Mouse (Mus musculus) T-cell, adult 2 months (primary cell): ENCODE measurements around the gene Ncoa6.

Experiments used
- DNase-seq: peaks from one replicate; pipeline ENCODE4 v3.0.0; 2022; ENCODE audit warnings: low spot score

The Ncoa6 gene

DNA sequence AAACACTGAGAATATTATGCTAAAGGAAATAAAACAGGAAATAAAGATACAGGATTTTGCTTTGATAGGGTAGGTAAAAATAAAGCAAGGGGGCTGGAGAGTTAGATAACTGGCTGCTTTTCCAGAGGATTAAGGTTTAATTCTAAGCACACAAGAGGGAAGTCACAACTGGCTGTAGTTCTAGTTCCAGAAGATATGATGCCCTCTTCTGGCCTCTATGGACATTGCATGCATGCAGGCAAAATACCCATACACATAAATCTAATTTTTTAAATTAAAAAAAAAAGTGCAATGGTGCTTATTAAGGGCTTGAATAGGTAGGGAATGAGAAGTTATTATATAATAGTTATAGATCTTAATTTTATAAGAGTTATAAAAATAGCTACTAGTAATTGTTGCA is 37.2 kb downstream of the Ncoa6 start:
- peak; percentile 15 for DNase-seq

DNA sequence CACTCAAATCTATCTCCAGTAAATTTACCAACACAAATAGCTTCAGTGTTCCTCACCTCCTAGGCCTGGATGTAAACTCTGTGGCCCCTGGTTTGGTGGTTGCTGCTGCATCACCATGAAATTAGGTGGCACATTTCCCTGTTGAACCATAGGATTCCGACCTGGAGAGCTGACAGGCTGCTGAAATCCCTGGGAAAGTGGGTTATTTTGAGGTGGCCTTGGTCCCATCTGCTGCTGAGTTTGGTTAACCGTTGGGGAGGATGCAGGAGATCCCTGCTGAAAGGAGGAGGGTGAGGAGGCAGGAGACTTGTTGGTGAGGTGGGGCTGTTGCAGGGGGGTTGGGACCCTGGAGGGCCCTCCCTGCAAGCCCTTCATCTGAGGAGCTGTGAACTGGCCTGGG is 52.8 kb downstream of the Ncoa6 start:
- DNase-seq, result no peak

DNA sequence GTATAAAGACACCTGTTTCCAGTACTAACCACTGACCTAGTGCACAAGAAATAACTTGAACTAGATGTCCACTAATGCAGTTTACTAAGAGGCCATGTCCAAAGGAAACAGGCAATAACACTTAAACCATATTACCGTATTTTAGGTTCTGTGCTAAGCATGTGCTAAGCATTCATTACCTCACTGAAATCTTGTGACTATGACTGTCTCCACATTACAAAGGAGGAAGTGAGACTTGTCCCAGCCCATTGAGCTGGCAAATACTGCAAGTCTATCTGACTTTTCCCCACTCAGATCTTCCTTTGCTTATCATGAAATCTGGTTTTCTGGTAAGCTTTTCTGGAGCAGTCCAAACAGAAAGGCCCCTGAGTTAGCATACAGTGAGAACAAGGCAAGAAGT is 69.1 kb downstream of the Ncoa6 start:
- no peak for DNase-seq

DNA sequence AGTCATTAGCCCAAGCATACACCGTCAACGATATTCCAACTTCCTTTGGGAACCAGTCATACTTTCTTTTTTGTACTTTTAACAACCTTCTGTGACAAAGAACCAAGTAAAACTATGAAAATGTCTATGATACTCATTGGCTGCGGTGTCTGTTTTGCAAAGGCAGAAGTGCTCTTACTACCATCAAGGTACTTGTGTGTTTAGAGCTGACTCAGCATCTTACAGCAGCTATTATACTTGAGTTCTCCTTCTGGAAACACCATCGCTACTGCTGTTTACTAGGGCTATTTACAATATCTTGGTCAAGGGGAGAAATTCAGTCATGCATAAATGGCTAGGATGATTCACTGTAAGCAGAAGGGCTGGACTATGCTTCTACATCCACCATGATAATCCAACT is 71.8 kb downstream of the Ncoa6 start:
- DNase-seq, result no peak

DNA sequence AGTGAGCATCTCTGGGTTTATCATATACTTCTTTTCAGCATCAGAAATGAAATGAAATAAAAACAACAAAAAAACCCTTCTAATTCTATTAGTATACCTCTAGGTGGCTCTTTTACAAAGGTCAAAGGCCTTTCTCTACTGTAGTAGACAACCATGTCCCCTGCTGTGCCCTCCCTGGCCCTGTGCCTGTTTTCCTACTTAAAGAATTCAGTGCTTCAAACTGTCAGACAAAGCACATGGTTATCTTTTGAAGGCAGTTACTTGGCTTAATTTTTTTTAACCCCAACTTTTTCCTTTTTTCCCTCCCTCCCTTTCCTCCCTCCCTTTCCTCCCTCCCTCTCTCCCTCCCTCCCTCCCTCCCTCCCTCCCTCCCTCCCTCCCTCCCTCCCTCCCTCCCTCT is 73.4 kb downstream of the Ncoa6 start:
- DNase-seq, result no peak

DNA sequence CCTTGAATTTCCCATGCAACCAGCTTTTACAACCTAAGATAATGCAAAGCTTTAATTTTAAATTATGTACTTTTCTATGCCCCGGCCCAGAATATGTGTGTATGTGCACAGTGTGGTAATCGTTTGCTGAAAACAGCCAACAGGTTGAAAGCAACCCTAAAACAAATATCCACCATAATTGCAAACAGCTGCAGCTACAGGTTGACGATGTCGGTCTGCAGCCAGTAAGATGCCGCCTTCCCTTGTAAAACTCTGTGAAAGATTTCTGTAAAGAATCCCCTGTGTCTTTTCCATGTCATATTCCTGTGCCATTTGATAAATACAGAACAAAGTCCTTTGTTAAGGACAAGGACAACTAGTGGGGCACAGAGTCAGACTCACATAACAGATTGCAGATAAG is 79.1 kb downstream of the Ncoa6 start:
- no peak for DNase-seq

DNA sequence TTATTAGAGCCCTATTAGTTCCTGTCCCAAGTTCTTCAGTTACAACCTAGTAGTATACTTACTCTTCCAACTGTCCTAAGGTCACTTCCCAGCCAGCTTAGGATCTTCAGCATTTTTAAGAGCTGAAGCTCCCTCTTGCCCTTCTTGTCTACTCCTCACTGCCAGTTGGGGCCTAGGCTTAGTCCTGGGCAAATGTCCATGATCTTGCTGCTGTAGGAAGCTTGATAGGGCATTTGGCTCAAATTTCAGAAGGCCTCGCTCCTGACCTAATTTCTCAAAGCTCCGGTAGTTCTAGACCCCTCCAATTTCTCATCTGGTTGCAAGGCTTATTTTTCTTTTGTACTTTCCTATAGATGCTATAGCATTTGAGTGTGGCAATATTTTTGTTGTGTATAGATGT is 85.1 kb downstream of the Ncoa6 start:
- no peak for DNase-seq

DNA sequence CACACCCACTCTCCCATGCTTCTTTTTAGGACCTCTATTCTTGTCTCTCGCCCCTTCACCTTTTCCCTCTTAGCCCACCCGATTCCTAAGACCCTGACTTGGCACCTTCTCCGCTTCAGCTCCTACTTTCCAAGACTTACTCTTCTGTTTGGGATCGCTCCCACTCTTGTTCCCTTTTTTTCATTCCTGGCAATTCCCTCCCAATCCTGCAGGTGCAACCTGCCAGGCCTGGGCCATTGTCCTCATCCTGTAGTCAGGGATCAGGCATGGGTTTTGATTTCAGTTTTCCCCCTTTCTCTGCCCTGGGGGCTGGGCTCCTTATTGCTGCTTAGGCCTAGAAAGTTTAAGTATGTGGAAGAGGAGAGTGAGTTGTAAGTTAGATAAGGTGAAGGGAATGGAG is 86.6 kb downstream of the Ncoa6 start:
- no peak for DNase-seq

DNA sequence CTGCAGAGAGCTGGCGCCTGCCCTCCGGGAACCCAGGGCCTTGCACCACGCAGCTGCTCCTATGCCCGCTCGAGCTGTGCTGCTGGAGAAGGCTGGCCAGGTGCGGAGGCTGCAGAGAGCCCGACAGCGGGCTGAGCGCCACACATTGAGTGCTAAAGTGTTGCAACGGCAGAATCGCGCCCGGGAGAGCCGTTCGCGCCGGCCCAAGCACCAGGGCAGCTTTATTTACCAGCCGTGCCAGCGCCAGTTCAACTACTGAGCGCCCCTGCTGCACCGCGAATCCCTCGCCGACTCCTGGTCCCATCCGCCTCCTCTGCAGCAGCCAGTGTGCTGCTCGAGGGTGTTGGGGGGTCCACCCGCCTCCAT is 87.2 kb downstream of the Ncoa6 start:
- DNase-seq, result no peak

DNA sequence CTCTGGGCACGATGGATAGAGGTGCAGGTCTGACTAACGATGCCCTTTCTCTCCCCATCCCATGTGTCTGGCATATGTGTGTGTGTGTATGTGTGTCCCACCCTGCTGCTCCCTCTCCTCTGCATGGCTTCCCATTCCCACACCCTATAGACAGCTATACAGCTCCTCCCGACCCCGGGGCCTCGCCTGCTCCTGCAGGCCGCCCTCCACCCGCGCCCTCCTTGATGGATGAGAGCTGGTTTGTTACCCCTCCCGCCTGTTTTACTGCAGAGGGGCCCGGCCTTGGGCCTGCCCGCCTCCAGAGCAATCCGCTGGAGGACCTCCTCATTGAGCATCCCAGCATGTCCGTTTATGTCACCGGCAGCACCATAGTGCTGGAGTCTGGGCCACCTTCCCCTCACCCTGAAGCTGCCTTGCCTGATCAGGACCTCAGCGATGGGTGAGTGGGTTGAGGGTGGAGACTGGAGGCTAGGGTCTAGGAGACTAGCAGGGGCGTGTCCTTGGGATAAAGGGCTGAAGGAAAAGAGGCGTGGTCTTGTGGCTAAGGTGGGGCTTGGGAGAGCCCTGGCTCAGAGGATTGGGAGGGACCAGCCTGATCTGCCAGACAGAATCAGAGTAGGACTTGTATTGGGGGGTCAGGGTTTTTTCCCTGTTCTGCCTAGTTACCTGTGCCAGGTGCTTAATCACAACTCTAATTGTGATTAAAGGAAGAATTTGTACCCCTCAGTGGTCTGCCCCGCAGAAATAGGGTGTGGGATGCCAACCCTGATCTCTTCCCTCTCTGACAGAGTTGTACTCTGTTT is 87.8 kb downstream of the Ncoa6 start:
- no peak for DNase-seq

DNA sequence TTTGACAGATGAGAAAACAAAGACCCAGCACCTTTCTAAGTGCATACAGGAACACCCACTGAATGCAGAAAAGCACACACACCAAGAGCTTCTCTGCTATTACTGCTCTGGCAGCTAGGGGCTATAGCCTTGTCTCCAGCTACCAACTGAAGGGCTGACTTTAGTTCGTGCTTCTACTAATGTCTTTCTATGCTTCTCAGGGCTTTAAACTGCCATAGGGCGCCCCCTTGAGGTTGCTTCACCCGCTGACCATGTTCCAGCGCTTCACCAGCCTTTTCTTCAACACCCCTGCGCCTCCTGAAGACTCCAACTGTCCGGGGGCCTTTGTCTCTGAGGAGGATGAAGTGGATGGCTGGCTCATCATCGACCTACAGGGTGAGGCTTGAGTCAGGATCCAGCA is 88.6 kb downstream of the Ncoa6 start:
- peak; percentile 84 for DNase-seq

DNA sequence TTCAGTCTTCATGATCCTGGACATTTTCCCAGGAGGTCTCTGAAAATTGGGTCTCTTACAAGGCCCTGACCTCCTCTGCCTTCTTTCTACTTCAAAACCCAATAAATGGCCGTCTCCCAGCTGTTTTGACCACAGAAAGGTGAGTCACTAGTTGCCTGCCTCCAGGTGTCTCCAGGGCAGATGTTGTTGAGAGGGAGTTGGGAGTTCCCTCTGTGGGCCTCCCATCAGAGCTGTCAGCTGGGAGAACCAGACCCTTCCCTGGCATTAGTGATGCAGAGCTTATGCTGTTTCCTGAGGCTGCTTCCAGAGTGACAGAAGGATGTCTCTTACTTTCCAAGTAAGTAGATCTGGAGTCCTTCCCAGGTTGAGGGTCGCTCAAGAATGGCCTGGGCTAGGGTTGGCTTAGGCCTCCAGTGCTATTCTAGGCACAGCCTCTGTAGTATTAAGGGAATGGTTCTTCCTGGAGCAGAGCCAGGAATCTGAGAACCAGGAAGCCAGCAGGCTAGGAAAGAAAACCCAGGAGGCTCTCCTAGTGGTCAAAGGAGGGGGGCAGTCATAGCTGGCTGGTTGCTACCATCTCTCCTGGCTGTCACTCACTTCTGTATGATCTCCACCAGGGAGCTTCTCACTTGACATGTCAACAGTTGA is 90.8 kb downstream of the Ncoa6 start:
- no peak for DNase-seq

DNA sequence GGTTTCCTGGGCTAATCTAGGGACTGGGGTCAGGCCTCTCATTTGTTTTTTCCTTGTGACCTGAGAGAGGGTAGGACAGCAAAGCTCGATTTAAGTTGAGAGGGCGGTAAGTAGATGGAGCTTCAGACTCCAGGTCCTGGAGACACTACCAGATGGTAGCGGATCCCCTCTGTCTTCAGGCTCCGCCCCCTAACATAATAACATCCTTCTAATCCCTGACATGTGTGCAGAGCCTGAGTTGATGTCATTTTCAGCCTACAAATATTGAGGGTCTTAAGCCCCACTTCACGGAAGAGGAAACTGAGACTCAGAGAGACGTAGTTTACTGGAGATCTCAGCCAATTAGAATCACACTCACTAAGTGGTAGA is 91.4 kb downstream of the Ncoa6 start:
- no peak for DNase-seq

DNA sequence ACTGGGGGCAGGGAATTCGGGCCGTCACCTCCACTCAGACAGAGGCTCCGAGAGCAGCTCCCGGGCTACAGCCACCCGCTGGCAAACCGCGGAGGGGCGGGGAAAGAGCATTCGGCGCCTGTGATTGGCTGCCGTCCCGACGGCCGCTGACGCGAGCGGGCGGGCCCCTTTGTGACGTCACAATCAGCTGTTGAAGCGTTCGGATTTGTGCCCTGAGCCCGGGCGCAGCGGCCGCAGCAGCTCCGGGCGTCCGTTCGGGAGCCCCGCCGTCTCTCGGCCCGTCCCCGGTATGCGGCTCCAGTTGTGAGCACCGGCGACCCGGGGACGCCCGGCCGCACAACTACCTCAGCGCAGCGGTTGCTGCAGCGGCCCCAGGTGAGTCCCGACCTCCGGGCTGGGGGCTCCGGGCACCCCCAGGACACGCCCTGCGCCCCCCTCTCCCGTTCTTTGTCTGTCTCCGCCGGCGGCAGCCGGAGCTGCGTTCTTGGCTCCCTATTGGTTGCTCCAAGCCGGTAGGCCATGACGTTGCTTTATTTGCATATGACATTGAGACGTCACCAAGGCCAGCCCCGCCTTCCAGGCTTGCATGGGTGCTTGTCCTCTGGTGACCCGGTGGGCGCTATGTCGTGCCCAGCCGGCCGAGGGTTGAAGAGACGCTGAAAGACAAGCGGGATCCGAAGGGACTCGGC is 91.9 kb downstream of the Ncoa6 start:
- DNase-seq, result peak; percentile 96

DNA sequence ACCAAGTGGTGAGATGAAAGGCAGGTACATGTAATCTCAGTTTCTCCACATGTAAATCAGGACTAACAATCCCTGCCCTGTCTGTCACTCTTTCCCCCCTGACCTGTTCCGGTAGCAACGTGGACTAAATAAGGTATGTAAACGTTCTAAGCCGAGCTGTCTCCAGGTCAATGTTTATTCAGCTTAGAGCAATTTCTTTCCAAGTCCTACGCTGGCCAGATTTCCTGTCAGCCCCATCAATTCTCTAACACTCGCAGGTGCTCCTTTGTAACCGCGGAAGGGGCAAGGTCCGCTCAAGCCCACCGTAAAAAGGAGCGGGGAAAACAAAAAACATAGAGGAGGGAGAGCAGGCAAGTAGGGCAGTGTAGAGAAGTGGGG is 92.6 kb downstream of the Ncoa6 start:
- no peak for DNase-seq

DNA sequence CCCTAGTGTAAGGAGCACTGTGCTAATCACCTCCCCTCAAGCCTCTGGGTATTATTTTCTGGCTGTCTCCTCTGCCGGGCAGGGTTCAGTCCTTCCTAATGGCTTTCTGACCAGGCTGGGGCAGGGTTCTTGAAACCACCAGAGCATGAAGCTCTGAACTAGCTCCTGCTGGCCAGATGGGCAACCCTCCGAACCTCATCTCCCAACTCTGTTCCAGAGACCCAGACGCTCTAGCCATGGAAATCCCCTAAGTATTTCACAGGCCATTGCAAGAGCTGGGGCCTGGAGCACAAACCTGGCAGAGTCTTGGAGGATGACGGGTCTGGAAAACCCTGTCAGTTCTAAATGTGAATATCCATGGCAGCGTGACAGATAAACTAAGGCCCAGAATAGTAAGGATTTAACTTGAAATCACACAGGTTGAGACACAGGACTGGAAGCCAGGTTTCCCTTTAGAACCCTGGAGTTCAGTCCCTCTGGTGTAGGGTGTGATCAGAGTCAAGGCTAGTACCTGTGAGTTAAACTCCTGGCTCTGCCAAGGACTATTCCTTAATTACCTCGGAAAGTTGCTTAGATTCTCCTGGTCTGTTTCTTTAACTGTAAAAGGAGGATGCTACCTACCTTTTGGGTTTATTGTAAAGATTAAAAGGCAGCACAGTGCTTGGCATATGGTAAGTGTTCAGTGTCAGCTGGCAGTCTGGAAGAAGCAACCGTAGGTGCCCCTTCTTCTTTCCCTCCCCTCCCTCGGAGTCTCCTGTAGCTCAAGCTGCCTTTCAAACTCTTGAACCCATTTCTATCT is 93.2 kb downstream of the Ncoa6 start, which contains the start of gene Trp53inp2:
Trp53inp2 (plus strand) TSS at position 799 of the 799 bp plus-strand sequence.
- no peak for DNase-seq

DNA sequence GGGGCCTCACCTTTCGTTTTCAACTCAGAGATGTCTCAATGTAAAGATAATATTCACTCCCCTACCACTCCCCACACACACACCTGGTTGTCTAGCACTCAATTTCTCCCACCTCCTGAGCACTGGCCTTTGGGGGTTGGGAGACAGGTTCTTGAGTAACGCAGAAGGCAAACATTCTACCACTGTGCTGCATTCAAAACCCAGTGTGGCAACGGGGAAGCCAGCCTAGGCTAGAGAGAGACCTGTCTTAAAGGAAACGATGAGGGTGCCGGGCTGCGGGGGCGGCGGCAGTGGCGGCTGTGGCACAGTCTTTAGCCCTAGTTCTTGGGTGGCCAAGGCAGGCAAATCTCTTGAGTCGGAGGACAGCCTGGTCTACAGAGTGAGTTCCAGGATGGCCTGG is 97.5 kb downstream of the Ncoa6 start:
- no peak for DNase-seq

DNA sequence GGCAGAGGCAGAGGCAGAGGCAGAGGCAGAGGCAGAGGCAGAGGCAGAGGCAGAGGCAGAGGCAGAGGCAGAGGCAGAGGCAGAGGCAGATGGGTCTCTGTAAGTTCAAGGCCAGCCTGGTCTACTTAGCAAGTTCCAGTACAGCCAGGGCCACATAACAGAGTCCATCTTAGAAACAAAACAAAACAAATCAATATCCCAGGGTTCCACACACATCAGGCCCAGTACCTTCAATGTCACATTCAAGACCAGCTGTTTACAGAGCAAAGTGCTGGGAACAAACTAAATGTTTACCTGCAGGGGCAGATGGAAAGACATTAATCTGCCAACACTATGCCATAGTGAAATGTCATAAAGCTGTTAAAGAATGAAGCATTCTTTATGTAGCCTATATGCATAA is 99.2 kb downstream of the Ncoa6 start:
- no peak for DNase-seq

DNA sequence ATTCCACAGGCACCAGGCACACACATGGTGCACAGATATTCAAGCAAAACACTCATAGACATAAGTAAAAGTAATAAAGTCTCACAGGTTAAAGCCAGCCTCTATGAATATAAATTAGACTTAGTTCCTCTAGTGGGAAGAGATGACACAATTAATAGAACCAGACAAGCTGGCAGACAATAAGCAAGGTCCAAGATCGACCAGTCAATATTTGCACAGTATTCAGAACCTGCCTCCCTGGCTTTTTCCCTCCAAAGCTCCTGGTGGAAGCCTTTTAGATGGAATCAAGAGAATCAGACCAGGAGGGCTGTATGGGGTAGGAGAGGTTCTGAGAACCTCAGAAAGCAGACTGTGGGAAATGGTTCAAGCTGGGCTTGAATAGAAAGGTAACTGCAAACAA is 99.8 kb downstream of the Ncoa6 start:
- DNase-seq, result no peak

DNA sequence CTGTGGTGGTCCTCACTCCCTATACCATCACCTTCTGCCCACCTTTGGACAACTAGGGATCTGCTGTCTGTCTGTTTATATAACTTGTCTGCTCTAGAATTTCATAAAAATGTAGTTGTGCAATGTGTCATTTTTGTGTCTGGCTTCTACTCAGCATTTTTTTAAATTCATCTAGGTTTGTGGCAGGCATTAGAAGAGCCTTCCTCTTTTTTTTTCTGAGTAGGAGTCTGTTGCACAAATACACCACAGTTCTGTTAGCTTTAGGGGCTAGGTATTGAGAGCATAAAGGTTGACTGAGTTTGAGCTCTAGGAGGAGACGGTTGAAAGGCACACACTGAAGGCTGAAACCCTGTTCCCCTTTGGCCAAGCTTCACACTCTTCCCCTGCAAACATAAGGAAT is 100.4 kb downstream of the Ncoa6 start:
- no peak for DNase-seq

DNA sequence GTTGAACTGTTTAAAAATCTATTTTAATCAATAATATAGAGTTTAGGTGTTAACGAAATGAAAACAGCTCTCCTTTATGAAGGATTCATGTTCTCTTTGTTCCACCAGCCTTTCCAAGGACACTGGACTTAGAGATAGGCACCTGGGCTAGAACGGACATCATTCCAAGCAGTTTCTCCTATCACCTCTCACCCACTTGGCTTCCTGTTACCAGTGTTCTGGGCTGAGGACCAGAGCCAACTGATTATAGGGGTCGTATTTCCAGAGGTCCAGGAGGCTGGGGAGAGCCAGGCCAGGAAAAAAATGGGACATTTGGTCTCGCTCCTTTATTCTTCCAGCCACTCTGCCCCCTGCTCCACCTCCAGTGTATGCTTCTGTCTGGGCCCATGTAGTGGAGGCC is 101.2 kb downstream of the Ncoa6 start:
- no peak for DNase-seq

DNA sequence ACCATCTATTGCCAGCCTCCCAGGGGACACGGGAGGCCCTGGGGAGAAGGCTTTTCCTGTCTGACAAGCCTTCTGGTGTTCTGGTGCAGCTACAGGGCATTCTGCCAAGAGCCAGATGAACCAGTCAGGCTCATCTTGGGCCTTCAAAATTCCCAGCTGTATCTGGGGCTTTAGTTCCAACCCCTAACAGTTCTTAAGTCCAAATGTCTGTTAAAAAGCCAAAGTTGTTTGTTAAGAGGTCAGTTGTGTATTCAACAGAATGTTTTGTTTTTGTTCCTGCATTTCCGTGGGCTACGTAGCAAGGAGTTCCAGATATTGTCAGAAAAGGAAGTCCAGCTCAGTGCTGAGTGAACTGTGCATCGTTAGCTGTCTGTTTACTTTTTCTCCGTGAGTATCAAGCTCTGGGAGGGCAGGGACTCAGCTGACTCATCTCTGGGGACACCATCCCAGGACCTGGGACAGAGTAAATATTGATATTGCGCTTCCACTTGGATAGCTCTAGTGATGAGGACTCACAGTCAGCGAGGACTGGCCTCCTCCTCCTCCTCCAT is 104.3 kb downstream of the Ncoa6 start:
- DNase-seq, result no peak
